Mouse (Mus musculus) cerebellum, postnatal 14 days (tissue): ENCODE results near the gene Isl2.

ENCODE experiments used
- DNase-seq, 2 experiments: peaks; one replicate each; pipeline ENCODE4 v3.0.0; 2021; ENCODE audit warnings: mixed read lengths in 2 of 2

Gene Isl2

GRCm38 (mm10) chr9:55538377-55538776 is at the start of gene Isl2:
TSS of gene Isl2 (plus strand) at chr9:55538672.
- peak; percentile 26 to 45 for DNase-seq

- DNase-seq, result no peak
Observed at GRCm38 (mm10) chr9:55507922-55508321, 30.6 kb upstream of the Isl2 start.

- no peak for DNase-seq
Observed at GRCm38 (mm10) chr9:55508701-55509100, 29.8 kb upstream of the Isl2 start.

GRCm38 (mm10) chr9:55509731-55510130 is 28.7 kb upstream of the Isl2 start:
- DNase-seq, result no peak

GRCm38 (mm10) chr9:55510651-55511235 is 27.7 kb upstream of the Isl2 start:
- DNase-seq, result peak; percentile 16 to 17

GRCm38 (mm10) chr9:55511521-55511993 is 26.9 kb upstream of the Isl2 start:
- no peak for DNase-seq

GRCm38 (mm10) chr9:55512027-55512543 is 26.4 kb upstream of the Isl2 start, which contains the start of gene Etfa:
TSS of gene Etfa (minus strand) at chr9:55512243.
- DNase-seq, result peak; percentile 93 to 95

GRCm38 (mm10) chr9:55525716-55526115 is 12.8 kb upstream of the Isl2 start:
- DNase-seq, result peak in 1 of 2 experiments; percentile 41

GRCm38 (mm10) chr9:55535907-55536306 is 2.6 kb upstream of the Isl2 start:
- peak; percentile 84 to 93 for DNase-seq

- DNase-seq, result no peak
Observed at GRCm38 (mm10) chr9:55539006-55539405, 534 bp downstream of the Isl2 start.

- peak; percentile 36 to 45 for DNase-seq
Observed at GRCm38 (mm10) chr9:55539661-55540390, 1.4 kb downstream of the Isl2 start.

GRCm38 (mm10) chr9:55540391-55540770 is 1.9 kb downstream of the Isl2 start:
- peak in 1 of 2 experiments; percentile 32 for DNase-seq

- DNase-seq, result peak; percentile 56 to 63
Observed at GRCm38 (mm10) chr9:55540888-55541287, 2.4 kb downstream of the Isl2 start.

GRCm38 (mm10) chr9:55541681-55542365 is 3.4 kb downstream of the Isl2 start:
- DNase-seq, result peak; percentile 36 to 52

GRCm38 (mm10) chr9:55542366-55543325 is 4.2 kb downstream of the Isl2 start:
- peak; percentile 12 to 40 for DNase-seq

GRCm38 (mm10) chr9:55543336-55543702 is 4.8 kb downstream of the Isl2 start:
- DNase-seq, result no peak

- peak; percentile 51 to 70 for DNase-seq
Observed at GRCm38 (mm10) chr9:55543703-55544401, 5.4 kb downstream of the Isl2 start.

GRCm38 (mm10) chr9:55544861-55545555 is 6.5 kb downstream of the Isl2 start:
- DNase-seq, result peak; percentile 46 to 60

GRCm38 (mm10) chr9:55545556-55546175 is 7.2 kb downstream of the Isl2 start:
- DNase-seq, result peak in 1 of 2 experiments; percentile 23
